Mouse (Mus musculus) olfactory bulb, adult 2 months (tissue): Measurements from ENCODE around the gene Pkdcc. TPM values are rescaled to one million over a fixed set of nuclear protein-coding genes. Genes with fewer than 3 reads are reported as not detected.
A peak's percentile ranks its signal among the peaks of the same experiment; 100 is the strongest.

Source experiments
- H3K27ac ChIP-seq: fragments of 200-500 bp; 2 replicates; pipeline ENCODE4 v1.5.1; 2012; ENCODE audit warnings: low read depth, low read length; ENCODE audit not compliant: insufficient read depth
- H3K4me1 ChIP-seq: fragments of 200-500 bp; 2 replicates; pipeline ENCODE4 v1.6.1; 2012; ENCODE audit warnings: low read length; ENCODE audit not compliant: control insufficient read depth, insufficient read depth
- H3K4me3 ChIP-seq: fragments of 200-500 bp; 2 replicates; pipeline ENCODE4 v1.5.1; 2012; ENCODE audit warnings: mild to moderate bottlenecking, low read depth, low read length, moderate library complexity; ENCODE audit not compliant: insufficient read depth
- CTCF ChIP-seq: fragments of 200-500 bp; IDR thresholded peaks from 2 replicates; pipeline ENCODE4 v1.5.1; 2012; ENCODE audit warnings: low read depth, mild to moderate bottlenecking, low read length, moderate library complexity; ENCODE audit not compliant: insufficient read depth
- POLR2A ChIP-seq: fragments of 200-500 bp; IDR thresholded peaks from 2 replicates; pipeline ENCODE4 v1.6.1; 2012; ENCODE audit warnings: mild to moderate bottlenecking, low read depth, low read length, moderate library complexity; ENCODE audit not compliant: insufficient read depth
- WGBS: fragments of 180-500 bp; shearing (Covaris S2); methylation state at CpG from one replicate; pipeline ENCODE4 v1.1.7; 2018; 5-methylcytosine and 5-hydroxymethylcytosine counted together
- polyA plus RNA-seq: library from polyadenylated mRNA; stranded (reverse); fragments of >200 nt; gene quantifications from 2 replicates; pipeline ENCODE4 v1.2.4, GENCODE M21; 2012; ENCODE audit warnings: low replicate concordance; ENCODE audit not compliant: missing spikeins, insufficient read depth, insufficient read length

Pkdcc gene
- polyA plus RNA-seq, 1 experiment, result not detected

DNA sequence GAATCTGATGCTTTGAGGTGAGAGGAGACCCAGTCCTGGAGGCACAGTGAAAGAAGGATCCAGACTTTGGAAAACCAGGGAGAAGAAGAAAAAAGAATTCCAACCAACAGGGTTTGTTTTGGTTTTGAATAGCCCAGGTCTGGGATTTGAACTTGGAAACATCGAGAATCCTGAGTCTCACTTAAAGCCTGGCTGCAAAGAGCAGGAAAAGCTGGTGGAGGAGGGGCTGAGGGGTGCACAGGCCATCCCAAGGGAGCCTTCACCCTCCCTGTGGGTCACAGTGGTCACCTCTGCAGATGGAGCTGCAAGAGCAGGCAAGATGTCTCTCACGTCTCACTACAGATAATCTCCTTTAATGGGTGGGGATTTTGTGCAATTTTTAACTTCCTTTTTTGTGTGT, 6.6 kb upstream of the Pkdcc start:
- TF ChIP-seq POLR2A, result no peak
- no peak for TF ChIP-seq CTCF
- Histone ChIP-seq H3K27ac (no peak overlapping the region), H3K4me3 (no peak overlapping the region), H3K4me1 (peaks cover 2% of the 10 kb centered on the region; the same call in 1 of the 2 replicates)
- WGBS, result 86% methylated on average over 2 of the region's 2 CpGs

DNA sequence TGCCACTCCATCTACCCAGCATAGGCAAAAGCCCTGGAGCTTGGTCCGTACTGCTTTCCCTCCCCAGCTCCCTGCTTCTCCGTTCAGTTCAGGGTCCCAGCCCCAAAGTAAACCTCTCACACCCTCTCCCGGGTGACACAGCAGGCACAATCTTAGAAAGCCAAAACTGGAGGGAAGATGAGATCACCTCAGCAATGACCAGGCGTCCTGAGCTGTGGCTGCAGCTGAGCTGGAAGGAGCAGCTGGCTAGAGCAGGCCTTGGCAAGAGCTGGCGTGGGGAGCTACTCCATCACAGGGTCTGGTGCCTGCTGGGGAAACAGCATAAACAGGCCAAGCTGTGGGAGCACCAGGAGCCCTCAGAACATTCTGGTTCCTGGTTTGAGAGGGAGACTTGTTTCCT, 4.6 kb upstream of the Pkdcc start:
- Histone ChIP-seq H3K27ac (no peak overlapping the region), H3K4me1 (peaks cover 4% of the 10 kb centered on the region; the same call in 1 of the 2 replicates)
- WGBS, result 73% methylated on average over 5 of the region's 5 CpGs

DNA sequence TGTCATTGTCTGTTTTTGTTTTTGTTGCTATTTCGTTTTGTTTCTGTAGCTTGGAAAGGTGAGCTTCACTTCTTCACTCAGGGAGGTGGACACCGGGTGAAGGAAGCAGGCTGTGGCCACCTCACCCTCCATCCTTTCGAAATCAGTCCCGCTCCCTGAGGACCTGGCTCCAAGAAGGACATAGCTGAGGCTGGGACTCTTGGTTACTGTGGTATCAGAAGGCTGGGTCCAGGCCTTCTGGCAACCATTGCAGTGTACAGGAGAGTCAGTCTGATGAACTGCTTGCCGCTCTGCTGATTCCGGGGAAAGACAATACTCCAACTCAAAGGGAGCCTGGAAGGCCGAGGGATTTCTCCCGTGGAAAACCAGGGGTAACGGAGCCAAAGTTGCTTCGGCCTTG, 3.9 kb upstream of the Pkdcc start:
- TF ChIP-seq POLR2A (no peak), CTCF (no peak)

More for the DNA sequence above, 4.6 kb upstream of the Pkdcc start:
- TF ChIP-seq POLR2A (no peak), CTCF (no peak)
- no peak overlapping the region for H3K4me3 ChIP-seq

DNA sequence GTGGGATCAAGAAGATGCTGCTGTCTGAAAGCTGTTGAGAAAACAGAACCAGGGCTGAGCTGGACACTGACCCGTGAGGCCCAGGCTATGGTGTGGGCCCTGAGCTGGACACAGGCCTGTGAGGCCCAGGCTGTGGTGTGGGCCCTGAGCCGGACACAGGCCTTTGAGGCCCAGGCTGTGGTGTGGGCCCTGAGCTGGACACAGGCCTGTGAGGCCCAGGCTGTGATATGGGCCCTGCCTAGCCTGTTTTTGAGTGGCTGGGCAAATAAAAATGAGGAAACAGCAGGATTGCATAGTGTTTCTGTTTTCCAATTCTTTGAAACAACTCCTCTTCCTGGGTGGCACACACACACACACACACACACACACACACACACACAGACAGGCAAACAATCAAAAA, 2.7 kb upstream of the Pkdcc start:
- TF ChIP-seq CTCF, result no peak
- no peak overlapping the region for H3K27ac ChIP-seq
- H3K4me3 ChIP-seq, result no peak overlapping the region
- WGBS, result 85% methylated on average over 2 of the region's 2 CpGs
- peaks cover 13% of the 10 kb centered on the region for H3K4me1 ChIP-seq

More for the DNA sequence above, 3.9 kb upstream of the Pkdcc start:
- no peak overlapping the region for H3K4me3 ChIP-seq
- no peak overlapping the region for H3K27ac ChIP-seq
- H3K4me1 ChIP-seq, result peaks cover 8% of the 10 kb centered on the region; the same call in 1 of the 2 replicates
- WGBS, result 92% methylated on average over 10 of the region's 10 CpGs

DNA sequence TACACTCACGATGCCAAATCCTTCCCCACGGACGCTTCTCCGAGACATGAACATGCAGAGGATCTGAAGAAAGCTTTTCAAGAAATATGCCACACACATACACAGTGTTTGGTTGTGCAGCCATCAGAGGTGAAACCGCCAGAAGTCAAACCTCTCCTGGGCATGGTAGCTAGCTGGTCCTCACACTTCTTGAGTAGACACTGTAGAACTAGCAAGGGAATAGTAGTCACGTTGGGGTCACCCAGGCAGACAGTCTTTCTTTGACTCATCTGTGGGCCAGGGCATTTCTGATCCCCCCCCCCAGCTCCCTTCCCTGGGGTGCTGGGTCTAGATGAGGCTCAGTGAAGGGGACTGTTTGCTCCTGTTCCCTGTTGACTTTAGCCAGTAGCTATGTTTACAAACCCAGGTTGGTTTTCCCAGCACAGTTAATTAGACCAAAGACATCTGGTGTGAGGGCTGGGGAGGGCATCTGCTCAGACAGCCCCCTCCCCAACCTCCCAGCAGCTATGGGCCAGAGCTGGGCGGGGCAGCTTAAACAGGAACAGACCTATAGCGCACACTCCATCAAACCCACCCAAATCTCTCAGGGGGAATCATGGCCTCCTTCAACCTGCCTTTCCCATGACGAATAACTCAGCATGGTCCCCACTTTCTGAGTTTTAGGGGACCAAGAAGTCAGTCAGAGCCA, 1.7 kb upstream of the Pkdcc start:
- H3K27ac ChIP-seq, result no peak overlapping the region
- 85% methylated on average over 9 of the region's 9 CpGs for WGBS
- H3K4me1 ChIP-seq, result peaks cover 20% of the 10 kb centered on the region
- TF ChIP-seq CTCF, result no peak
- no peak for TF ChIP-seq POLR2A
- H3K4me3 ChIP-seq, result no peak overlapping the region

DNA sequence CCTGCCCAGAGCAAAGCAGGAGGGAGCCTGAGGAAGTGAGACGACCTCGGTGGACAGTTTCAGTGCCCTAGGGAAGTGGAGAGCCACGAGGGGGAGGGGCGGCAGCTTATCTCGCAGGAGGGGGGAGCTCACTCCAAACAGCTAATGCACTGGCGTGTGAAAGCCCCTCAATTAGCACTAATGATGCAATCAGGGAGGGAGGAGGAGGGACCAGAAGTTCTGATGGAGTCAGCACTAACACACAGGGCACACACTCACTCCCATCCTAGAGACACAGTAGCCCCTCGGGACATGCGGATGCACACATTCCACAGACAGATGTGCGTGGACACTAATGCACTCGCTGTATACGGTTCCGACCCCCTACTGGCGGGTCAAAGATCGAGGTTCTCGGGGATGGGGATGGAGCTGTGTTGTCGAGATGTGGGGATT, 915 bp upstream of the Pkdcc start:
- Histone ChIP-seq H3K4me3 (peak overlapping the region; percentile 62), H3K4me1 (peaks cover 24% of the 10 kb centered on the region), H3K27ac (no peak overlapping the region)
- WGBS, result 2% methylated on average over 16 of the region's 16 CpGs
- TF ChIP-seq CTCF (no peak), POLR2A (no peak)

DNA sequence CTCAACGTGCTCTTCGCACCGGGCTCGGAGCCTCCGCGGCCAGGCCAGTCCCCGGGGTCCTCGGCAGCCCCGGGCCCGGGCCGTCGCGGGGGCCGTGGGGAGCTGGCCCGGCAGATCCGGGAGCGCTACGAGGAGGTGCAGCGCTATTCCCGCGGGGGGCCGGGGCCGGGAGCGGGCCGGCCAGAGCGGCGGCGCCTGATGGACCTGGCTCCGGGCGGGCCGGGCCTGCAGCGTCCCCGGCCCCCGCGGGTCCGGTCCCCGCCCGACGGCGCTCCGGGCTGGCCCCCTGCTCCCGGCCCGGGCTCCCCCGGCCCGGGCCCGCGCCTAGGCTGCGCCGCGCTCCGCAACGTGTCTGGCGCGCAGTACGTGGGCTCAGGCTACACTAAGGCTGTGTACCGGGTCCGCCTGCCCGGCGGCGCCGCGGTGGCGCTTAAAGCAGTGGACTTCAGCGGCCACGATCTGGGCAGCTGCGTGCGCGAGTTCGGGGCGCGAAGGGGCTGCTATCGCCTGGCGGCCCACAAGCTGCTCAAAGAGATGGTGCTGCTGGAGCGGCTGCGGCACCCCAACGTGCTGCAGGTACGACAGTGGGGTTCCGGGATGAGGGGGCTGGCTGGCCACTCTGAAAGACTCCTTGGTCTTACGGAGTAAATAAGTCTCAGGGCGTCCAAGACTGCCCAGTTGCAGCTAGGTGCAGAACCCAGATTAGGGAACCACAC, 595 bp downstream of the Pkdcc start:
- no peak overlapping the region for H3K27ac ChIP-seq
- H3K4me3 ChIP-seq, result peak overlapping the region; percentile 62
- WGBS, result 2% methylated on average over 72 of the region's 80 CpGs
- H3K4me1 ChIP-seq, result peaks cover 24% of the 10 kb centered on the region
- TF ChIP-seq CTCF, result no peak
- TF ChIP-seq POLR2A, result no peak

DNA sequence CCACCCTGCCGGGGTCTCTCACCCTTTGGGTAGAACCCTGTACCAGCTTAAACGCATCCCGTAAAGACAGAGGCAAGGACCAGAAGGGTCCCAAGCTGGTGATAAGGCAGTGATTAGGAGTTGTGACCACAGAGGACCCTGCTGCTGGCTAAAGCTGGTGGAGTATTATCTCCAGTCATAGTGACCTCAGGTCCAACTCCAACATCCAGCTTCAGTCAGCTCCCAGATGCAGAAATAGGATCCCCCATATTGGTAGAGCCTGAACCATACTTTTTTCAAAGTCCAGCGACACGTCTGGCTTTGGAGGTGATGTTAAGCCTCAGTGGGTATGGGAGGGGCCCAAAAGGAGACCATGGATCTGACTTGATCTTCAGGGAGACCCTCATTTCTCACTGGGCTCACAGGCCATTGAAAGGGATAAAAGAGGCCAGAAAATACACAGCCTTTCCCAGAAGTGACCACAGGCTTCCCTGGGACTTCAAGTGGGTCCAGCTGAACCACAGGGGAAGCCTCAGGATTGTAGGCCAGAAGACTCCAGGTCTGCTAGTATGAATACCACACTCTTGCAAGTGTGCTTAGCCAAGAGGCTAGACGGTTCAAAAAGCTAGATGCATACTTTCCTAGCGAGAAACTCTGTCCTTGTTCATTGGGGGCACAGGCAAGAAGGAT, 1.3 kb downstream of the Pkdcc start:
- WGBS, result 50% methylated on average over 7 of the region's 7 CpGs

DNA sequence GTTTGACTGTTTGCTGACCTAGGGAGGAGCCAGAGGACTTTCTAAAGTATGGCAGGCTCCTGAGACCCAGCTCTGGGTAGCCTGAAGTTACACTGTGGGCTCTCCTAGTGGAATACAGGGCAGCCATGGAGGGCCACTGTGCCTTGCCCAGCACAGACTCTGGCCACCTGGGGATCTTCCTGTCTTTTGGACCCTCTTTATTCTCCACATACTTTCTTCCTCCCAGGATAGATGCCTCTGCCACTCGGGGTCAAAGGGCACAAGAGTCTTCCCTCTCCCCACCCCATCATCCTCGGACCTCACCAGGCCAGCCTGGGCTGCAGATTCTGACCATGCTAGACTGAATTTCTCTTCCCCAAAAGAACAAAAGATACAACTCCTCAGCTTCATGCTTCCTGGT, 3.1 kb downstream of the Pkdcc start:
- no peak overlapping the region for H3K4me3 ChIP-seq
- WGBS, result 56% methylated on average over 2 of the region's 2 CpGs

More for the DNA sequence above, 1.3 kb downstream of the Pkdcc start:
- TF ChIP-seq POLR2A (no peak), CTCF (no peak)
- Histone ChIP-seq H3K4me1 (peaks cover 24% of the 10 kb centered on the region), H3K27ac (no peak overlapping the region), H3K4me3 (peak overlapping the region; percentile 62)

More for the DNA sequence above, 3.1 kb downstream of the Pkdcc start:
- no peak for TF ChIP-seq POLR2A
- no peak for TF ChIP-seq CTCF
- no peak overlapping the region for H3K27ac ChIP-seq
- H3K4me1 ChIP-seq, result peaks cover 24% of the 10 kb centered on the region
